Mouse (Mus musculus): ENCODE measurements around the gene Phldb2.

The Phldb2 gene

DNA sequence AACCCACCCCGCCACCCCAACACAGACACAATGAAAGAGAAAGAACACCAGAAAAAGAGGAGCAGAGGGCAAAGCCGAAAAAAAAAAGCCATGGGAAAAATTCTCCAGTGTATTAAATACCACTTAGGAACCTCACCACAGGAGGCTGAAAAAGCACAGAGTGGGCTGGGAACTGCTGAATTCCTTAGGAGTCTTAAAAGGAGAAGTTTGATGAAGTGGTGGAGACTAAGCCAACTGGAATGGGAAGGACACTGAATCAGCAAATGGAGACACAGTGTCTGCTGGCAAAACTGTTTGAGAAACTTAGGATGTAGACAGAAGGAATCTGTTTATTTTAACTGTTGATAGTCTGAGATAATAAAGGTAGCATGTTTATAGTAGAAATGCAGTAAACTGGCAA lies 154.8 kb downstream of the Phldb2 start:
- in situ Hi-C loops (cut with MboI, MseI), result no loop called here

DNA sequence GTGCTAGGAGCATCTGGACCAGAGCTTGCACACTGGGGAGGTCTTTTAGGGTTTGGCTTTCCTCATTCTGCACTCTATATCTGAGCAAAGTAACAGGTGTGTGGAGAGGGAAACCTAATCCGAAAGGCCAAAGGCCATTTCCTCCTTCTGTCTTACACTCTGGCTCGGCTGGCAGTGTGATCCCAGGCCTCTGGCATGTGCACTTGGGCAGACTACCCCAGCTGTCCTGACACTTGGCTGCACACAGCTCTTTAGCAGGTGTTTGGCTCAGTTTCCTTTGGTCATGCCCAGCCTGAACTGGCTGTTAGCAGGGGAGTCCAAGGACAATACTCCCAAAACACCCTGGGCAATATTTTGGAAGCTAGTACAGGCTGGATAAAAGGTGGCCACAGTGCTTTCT lies 156.6 kb downstream of the Phldb2 start:
- in situ Hi-C loops (cut with MboI, MseI), result no loop called here

DNA sequence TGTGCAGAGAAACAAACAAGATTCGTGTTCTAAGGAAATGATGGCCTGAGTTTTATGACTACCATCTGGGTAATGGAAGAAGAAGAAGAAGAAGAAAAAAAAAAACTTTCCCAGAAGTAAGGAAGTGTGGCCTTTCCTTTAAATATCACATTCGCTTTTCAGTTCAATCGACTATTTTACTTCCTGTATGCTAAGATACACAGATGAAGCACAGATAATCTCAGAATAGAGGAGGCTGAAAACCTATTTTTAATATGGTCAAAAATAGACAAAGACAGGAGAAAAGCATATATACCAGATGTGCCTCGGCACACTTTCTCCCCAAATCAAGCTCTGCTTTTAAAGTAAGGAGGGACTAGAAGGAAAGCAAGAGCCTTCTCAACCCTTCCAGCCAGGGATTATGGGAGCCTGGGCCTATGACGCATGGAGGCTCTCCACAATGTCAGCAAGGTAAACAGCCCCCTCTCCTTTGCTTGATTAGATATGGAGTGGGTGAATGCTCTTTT lies 158.2 kb downstream of the Phldb2 start:
- in situ Hi-C loops (cut with MboI, MseI), result no loop called here

- in situ Hi-C loops (cut with MboI, MseI), result no loop called here
Observed at GRCm38 (mm10) chr16:45792781-45793180, 160.6 kb downstream of the Phldb2 start.

DNA sequence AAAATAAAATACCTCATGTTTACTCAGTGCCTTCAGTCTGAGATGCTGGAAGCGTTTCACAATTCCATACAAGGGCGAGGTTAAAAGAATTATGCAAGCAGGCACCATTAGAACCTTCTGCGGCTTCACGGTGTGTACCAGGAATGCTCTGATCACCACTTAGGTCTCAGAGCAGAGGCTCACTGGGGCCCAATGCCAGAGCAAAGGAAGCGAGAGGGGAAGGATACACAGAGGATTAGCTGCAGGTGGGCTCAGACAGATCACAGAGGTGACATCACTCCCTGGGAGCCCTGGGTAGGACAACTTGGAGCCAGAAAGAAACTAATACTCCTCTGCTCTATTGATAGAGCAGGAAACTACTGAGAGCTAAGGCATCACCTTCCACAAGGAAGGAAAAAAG lies 162.1 kb downstream of the Phldb2 start:
- in situ Hi-C loops (cut with MboI, MseI), result no loop called here

DNA sequence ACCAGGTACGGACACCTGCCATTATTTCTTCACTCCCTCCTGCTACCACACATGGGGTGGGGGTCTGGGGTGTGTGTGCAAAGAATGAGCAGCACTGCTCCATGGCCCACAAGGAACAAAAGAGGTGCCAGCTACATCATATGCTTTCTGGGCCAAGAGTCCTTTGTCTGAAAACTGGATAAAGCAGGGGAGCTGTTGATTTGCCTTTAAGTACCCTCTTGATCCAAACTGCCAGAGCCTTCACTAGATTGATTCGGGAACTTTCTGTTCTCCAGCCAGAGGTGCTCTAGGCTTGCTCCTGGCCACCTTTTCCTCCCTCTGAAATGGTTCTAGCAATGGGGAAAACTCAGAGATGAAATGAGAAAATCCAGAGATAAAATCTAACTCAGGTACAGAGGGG lies 164.1 kb downstream of the Phldb2 start:
- in situ Hi-C loops (cut with MboI, MseI), result no loop called here

DNA sequence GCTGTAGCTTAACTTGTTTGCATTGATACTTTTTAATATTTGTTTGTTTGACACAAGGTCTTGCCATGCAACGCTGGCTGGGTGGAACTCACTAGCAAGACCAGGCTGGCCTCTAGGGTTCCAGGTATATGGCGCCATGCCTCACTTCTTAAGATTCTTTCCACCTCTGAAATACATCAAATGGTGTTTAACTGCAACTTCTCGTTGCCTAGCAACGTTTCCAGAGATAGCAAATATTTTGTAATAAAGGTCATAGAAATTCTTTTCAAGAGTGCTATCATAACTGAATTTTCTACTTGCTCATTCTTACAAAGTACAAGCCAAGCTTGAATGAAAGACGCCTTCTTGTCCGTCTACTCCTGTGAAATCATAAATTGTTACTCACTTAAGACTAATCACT lies 165.7 kb downstream of the Phldb2 start:
- in situ Hi-C loops (cut with MboI, MseI), result no loop called here

GRCm38 (mm10) chr16:45786639-45787038 lies 166.8 kb downstream of the Phldb2 start:
- in situ Hi-C loops (cut with MboI, MseI), result no loop called here

DNA sequence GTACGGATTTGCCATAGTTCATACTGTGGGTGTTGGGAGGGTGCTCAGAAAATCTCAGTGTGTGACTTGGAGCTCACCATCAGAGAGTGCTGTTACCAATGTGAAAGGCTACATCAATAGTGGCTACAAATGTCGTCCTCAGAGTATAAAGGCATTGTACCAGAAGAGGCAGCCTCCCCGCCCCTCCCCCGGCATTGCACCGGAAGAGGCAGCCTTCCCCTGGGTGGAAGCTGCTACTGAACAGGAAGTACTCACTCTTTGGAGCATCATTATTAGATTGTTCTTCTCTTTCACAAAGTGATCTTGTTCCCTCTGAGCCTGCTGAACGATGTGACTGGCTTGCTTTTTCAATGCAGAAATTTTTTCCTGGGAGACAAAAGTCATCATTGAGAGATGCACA lies 173.4 kb downstream of the Phldb2 start:
- in situ Hi-C loops (cut with MboI, MseI), result no loop called here

DNA sequence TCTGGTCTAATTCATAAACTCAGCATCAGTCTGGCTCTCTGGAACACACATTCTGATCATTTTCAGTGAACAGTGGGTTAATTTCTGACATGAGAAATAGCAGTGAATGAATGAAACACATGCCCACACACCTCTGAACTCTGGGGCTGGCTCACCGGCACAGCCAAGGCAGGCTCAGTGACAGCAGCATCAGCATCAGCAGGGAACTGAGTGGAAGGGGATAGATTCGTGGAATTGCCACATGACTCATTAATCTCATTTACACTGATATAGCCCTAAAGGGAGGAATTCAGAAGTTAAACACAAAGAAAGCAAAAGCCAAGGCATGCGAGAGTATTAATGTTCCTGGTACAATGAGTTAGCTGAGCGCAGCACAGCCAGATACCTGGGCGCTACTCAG lies 178.6 kb downstream of the Phldb2 start:
- in situ Hi-C loops (cut with MboI, MseI), result loop anchor here (25.0 kb wide), 1 partner anchor 712 kb away; the partner anchor contains the start of gene Nectin3

DNA sequence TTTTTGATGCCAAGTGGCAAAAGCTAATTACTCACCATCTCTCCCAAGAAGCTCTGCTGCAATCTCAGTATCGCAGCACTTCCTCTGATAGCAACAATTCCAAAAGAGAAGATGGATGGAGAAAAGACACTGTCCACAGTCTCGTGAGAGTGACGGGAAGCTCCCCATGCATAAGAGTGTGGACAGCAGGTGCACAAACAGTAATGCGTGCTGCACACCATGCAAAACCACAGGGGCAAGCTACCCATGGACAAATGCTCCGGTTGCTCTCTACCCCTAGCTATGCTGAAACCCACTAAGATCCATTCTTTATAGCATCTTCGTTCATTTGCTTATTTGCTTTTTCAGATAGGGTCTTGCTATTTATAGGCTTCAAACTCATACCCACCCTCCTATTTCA lies 182.5 kb downstream of the Phldb2 start:
- in situ Hi-C loops (cut with MboI, MseI), result loop anchor here (25.0 kb wide), 1 partner anchor 716 kb away; the partner anchor contains the start of gene Nectin3

DNA sequence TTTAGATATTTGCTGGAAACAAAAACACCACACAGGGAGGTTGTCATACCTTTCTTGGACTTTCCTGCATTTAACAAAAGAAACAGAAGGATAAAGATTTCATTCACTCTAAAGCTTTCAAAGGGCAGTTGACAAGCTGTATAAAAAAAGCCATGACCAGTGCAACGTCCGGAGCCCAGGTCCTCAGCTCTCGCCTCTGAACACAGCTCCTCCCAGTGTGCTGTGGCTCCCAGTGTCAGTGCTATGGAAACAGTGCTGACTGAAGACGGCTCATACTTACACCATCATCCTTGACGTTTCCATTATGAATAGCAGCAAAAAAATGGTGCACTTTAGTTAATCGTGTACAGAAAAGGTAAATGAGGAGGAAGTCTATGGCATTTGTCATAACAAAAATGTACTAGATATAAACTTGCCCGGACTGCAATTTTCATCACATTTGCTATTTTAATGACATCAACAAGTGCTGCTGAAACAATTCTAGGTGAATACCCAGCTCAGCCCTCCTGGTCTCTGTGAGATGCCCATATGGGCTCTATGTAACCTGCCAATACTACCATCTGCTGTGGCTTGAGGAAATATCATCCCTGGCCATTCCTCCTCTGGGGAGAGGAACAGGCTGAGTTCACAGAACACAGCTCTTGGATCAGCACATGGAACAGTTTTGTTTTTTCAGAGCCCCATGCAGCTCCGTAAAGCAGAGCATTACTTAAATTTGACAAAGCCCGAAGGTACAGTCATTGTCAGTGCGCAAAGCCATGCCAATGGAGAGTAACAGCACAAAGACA lies 185.4 kb downstream of the Phldb2 start:
- in situ Hi-C loops (cut with MboI, MseI), result loop anchor here (25.0 kb wide), 1 partner anchor 719 kb away; the partner anchor contains the start of gene Nectin3

DNA sequence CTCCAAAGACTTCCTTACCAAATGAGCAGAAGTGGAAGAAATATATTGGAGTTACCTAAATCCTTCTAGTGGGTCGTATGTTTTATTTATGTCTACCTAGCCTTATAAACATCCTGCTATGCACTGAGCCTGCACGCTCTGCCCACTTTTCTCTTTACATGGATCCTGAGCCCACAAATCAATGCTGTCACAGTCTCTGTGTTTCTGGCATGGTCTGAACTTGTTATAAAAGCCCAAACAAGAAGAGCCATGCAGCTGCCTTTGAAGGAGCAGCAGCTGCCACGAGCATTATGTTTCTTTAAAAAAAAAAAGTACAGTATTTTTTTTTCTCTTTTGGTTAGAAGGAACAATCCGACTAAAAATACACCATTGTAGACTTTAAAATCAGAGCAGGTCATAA lies 186.0 kb downstream of the Phldb2 start:
- in situ Hi-C loops (cut with MboI, MseI), result loop anchor here (25.0 kb wide), 1 partner anchor 720 kb away; the partner anchor contains the start of gene Nectin3

DNA sequence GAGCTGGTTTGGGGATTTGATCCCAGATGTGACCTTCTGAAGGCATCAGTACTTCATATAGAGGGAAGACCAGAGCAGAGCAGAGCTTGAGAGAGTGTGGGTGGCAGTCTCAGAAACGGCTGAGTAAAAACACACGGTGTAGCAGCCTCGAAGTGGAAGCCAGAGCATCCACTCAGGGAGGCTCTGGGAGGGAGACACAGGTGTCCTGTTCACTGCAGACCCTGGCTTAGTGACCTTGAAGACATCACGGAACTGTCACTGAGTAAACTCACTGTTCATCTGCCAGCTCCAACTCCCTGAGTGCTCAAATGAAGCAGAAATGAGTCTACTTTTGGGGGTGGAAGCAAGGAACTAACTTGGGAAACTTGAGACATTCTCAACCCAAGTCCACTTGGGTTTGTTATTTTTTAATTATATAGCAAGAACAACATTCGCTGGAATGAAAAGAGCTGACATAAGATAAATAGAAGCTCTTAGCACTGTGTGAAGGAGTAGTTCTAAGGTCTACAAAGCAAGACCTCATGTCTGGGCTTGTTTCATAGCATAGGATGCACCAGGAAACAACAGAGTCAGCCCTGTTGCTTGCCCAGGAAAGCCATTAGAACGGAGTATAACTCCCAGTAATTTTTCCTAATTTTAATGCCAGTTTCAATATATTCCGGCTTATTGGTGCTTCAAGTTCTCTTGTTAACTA lies 187.4 kb downstream of the Phldb2 start:
- in situ Hi-C loops (cut with MboI, MseI), result loop anchor here (25.0 kb wide), 1 partner anchor 721 kb away; the partner anchor contains the start of gene Nectin3

DNA sequence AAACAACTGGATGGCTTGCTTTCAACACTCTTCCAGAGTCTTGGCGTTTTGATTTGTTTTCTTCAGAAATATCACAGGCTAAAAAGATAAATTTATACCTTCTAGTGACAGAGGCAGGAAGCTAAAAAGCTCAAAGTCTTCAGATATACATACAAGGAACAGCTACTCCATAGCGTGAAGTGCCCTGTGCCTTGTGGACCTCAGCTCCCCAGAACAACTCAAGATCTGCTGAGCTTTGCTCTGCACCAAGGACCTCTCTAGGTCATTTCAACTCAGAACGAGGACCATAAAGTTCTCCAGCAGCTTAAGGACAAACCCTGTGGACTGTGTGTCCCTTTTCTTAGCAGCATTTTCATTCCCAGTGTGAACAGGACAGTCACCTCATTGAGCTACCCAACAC lies 188.3 kb downstream of the Phldb2 start:
- in situ Hi-C loops (cut with MboI, MseI), result loop anchor here (25.0 kb wide), 1 partner anchor 722 kb away; the partner anchor contains the start of gene Nectin3

DNA sequence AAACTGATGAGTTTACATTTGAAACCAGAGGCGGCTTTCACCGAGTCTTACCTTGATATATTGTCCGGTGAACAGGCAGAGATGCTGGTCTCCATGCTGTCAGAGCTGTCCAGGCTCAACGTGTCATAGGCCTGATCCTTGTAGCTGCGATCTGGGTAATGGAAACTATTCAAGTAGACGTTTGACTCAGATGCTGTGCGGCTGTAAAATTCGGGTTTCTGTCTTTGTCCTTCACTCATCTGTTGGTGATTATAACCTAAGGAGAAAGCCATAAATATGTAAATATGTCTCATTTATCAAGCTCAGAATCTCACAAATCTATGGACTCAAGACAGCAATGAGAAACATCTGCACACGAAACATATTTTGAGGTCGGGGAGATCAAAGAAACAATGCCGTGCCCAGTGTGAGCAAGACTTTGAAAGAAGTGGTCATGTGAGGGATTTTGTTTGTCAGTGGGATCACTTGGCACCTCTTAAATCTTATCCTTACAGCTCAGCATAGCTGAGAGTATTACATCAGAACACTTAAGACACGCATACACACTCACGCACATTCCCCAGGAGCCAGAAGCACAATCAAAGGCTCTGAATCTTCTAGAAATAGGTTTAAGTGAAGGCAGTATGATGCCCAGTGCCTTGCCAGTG lies 190.4 kb downstream of the Phldb2 start:
- in situ Hi-C loops (cut with MboI, MseI), result loop anchor here (5.0 to 25.0 kb wide), 2 partner anchors 214 to 724 kb away; partner anchors contain the start of gene Nectin3

DNA sequence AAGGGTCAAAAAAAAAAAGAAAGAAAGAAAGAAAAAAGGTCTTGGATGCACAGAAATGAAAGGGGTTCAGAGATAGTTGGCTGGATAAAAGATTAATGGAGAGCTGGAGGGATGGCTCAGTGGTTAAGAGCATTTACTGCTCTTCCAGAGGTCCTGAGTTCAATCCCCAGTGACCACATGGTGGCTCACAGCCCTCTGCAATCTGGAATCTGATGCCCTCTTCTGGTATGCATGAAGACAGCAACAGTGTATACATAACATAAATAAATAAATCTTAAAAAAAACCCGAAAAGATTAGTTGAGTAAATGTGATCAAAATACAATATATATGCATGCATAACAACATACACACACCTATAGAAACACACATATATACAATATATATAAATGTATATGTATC lies 192.0 kb downstream of the Phldb2 start:
- in situ Hi-C loops (cut with MboI, MseI), result loop anchor here (5.0 to 25.0 kb wide), 2 partner anchors 216 to 726 kb away; partner anchors contain the start of gene Nectin3

- in situ Hi-C loops (cut with MboI, MseI), result loop anchor here (5.0 to 25.0 kb wide), 2 partner anchors 79 to 729 kb away; partner anchors contain the start of gene Nectin3
Observed at GRCm38 (mm10) chr16:45758726-45759269, 194.6 kb downstream of the Phldb2 start.

- in situ Hi-C loops (cut with MboI, MseI), result loop anchor here (5.0 to 25.0 kb wide), 2 partner anchors 80 to 730 kb away; partner anchors contain the start of gene Nectin3
Observed at GRCm38 (mm10) chr16:45757421-45758078, 195.8 kb downstream of the Phldb2 start.

GRCm38 (mm10) chr16:45756855-45757254 lies 196.5 kb downstream of the Phldb2 start:
- in situ Hi-C loops (cut with MboI, MseI), result loop anchor here (5.0 to 25.0 kb wide), 2 partner anchors 80 to 730 kb away; partner anchors contain the start of gene Nectin3
